Mouse (Mus musculus) liver, embryonic 12.5 days (tissue): ENCODE results near the gene Oip5. TPM values are rescaled to one million over a fixed set of nuclear protein-coding genes. Genes with fewer than 3 reads are reported as not detected.
"Not testable (repeated sequence)": the region's sequence is repeated elsewhere in the genome, so short reads cannot be mapped to it uniquely, and the experiment has no call there.

Experiments used
- ATAC-seq: fragments of 200-750 bp; cut with Nextera tagmentation; 2 replicates; pipeline ENCODE4 v1.8.0; 2017; ENCODE audit warnings: moderate number of reproducible peaks, mild to moderate bottlenecking, moderate library complexity
- H3K27ac ChIP-seq: fragments of 300-500 bp; sonication (generic); 2 replicates; pipeline ENCODE4 v1.5.1; 2016; ENCODE audit warnings: mild to moderate bottlenecking
- H3K27me3 ChIP-seq: fragments of 300-500 bp; sonication (generic); replicated peaks from 2 replicates; pipeline ENCODE4 v1.6.1; 2016; ENCODE audit warnings: mild to moderate bottlenecking, moderate library complexity
- H3K36me3 ChIP-seq: fragments of 300-500 bp; sonication (generic); 2 replicates; pipeline ENCODE4 v1.6.1; 2016; ENCODE audit warnings: mild to moderate bottlenecking, moderate library complexity
- H3K4me1 ChIP-seq: fragments of 300-500 bp; sonication (generic); 2 replicates; pipeline ENCODE4 v1.6.1; 2016
- H3K4me2 ChIP-seq: fragments of 300-500 bp; sonication (generic); 2 replicates; pipeline ENCODE4 v1.6.1; 2016; ENCODE audit warnings: mild to moderate bottlenecking, moderate library complexity
- H3K4me3 ChIP-seq: fragments of 300-500 bp; sonication (generic); 2 replicates; pipeline ENCODE4 v1.5.1; 2016; ENCODE audit warnings: mild to moderate bottlenecking, moderate library complexity
- H3K9ac ChIP-seq: fragments of 300-500 bp; sonication (generic); 2 replicates; pipeline ENCODE4 v1.6.1; 2016; ENCODE audit warnings: mild to moderate bottlenecking, moderate library complexity
- H3K9me3 ChIP-seq: fragments of 300-500 bp; sonication (generic); replicated peaks from 2 replicates; pipeline ENCODE4 v1.6.1; 2016; ENCODE audit warnings: mild to moderate bottlenecking, moderate library complexity
- WGBS: fragments of 180-500 bp; shearing (Covaris S2); methylation state at CpG from one replicate; pipeline ENCODE4 v1.1.7; 2016; ENCODE audit not compliant: insufficient replicate concordance; 5-methylcytosine and 5-hydroxymethylcytosine counted together
- polyA plus RNA-seq: library from polyadenylated mRNA; unstranded; fragments of >200 nt; fragmentation: Nextera tagmentation; extraction: Ambion mirVana; gene quantifications from 2 replicates; pipeline ENCODE4 v1.2.1, GENCODE M21; 2016

The Oip5 gene
- polyA plus RNA-seq, 1 experiment from 2014 or later = 43.6 TPM

DNA sequence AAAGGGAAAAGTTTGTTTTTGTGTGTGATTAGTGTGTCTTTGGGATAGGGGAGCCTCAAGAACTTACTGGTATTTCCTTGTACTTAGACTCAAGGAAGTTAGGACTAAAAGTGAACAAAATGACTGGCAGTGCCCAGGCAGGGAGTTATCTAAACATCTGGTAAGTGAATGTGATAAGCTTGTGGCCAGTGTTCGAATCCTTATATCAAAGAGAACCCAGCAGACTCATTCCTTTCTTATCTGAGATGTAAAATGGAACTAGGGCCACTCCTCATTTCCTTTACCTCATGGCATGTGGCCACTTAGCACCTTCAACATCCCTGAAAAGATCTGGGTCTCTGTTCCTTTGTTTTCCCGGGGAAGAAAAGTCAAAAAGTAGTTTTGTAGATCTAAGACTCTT is 14.4 kb downstream of the Oip5 start:
- Histone ChIP-seq H3K4me3 (0 out of 2 replicates have a peak overlapping the region, but pooled peaks have one; percentile 6), H3K27ac (peak overlapping the region; percentile 98), H3K27me3 (no peaks in the 10 kb centered on the region), H3K4me1 (peaks cover 79% of the 10 kb centered on the region), H3K4me2 (peak overlapping the region; percentile 60), H3K9ac (0 out of 2 replicates have a peak overlapping the region, but pooled peaks have one; percentile 13), H3K9me3 (no peaks in the 10 kb centered on the region), H3K36me3 (peaks cover 90% of the 10 kb centered on the region)
- 32% methylated on average over 2 of the region's 2 CpGs for WGBS
- ATAC-seq = peak; percentile 43

DNA sequence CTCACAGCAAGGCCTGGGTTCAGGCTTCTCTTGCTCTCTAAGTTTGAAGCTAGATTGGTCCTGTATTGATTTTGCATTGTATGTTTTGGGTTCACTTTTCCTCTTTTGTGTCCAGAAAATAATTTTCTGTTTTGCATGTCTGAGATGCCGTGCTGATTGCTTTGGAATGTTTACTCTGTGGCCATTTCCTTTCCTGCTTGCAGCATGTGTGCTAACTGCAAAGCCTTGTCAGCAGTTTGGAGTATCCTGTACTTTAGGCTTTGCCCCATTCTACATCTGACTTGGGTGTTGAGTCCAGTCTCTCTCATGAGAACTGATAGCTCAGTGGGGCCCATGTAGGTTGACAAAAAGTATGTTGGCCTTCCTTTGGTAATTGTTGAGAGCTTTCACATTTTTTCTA is 15.8 kb downstream of the Oip5 start:
- Histone ChIP-seq H3K9ac (peak overlapping the region; percentile 58), H3K9me3 (no peaks in the 10 kb centered on the region), H3K4me2 (peak overlapping the region; percentile 60), H3K36me3 (peaks cover 89% of the 10 kb centered on the region), H3K4me1 (peaks cover 84% of the 10 kb centered on the region), H3K27ac (peak overlapping the region; percentile 76), H3K27me3 (no peaks in the 10 kb centered on the region), H3K4me3 (peak overlapping the region; percentile 5; the same call in 1 of the 2 replicates)
- no peak for ATAC-seq
- WGBS = 74% methylated on average over 1 of the region's 1 CpGs

DNA sequence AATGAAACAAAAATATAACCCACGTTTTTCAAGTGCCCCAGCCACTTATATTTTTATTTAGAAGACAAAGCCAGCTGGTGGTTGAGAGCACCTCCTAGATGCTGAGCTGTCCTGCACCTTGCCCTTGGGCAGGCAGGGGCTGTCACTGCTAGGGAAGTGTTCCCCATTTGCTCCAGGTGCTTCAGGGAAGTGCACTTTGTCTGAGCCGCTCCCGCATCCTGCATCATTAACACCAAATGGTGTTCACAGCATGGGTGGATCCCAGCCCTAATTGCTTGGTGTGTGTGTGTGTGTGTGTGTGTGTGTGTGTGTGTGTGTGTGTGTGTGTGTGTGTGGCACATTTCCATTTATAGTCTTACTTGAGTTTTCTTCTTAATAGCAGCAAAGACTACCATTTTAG is 16.7 kb downstream of the Oip5 start:
- ATAC-seq, H3K9ac ChIP-seq, H3K4me3 ChIP-seq, H3K9me3 ChIP-seq, H3K27me3 ChIP-seq: not testable (repeated sequence)
- peak overlapping the region; percentile 25 for H3K4me2 ChIP-seq
- peak overlapping the region; percentile 49 for H3K27ac ChIP-seq
- 81% methylated on average over 3 of the region's 3 CpGs for WGBS
- peaks cover 83% of the 10 kb centered on the region for H3K4me1 ChIP-seq
- peaks cover 89% of the 10 kb centered on the region for H3K36me3 ChIP-seq

DNA sequence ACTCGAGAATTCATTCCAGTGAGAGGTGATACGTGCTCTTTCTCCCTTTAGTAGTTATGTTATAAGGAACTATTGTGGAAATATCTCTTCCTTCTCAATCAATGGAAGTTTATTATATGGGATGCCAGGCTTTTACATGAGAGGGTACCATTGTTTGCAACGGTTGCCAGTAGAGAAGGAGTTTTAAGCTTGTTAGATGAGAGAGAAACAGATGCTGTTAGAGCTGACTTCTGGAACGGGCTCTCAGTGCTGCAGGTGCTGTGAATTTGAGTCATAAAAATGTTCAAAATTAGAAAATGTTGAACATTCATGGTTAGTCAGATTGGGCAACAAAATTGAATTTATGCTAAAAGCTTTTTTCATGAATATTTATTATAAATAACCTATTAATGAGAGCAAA is 17.2 kb downstream of the Oip5 start:
- Histone ChIP-seq H3K36me3 (peaks cover 89% of the 10 kb centered on the region), H3K4me2 (no peak overlapping the region), H3K4me3 (no peak overlapping the region), H3K9ac (no peak overlapping the region), H3K27me3 (no peaks in the 10 kb centered on the region), H3K9me3 (no peaks in the 10 kb centered on the region), H3K4me1 (peaks cover 83% of the 10 kb centered on the region), H3K27ac (peak overlapping the region; percentile 10; the same call in 1 of the 2 replicates)
- WGBS = 87% methylated on average over 4 of the region's 4 CpGs
- ATAC-seq = no peak

DNA sequence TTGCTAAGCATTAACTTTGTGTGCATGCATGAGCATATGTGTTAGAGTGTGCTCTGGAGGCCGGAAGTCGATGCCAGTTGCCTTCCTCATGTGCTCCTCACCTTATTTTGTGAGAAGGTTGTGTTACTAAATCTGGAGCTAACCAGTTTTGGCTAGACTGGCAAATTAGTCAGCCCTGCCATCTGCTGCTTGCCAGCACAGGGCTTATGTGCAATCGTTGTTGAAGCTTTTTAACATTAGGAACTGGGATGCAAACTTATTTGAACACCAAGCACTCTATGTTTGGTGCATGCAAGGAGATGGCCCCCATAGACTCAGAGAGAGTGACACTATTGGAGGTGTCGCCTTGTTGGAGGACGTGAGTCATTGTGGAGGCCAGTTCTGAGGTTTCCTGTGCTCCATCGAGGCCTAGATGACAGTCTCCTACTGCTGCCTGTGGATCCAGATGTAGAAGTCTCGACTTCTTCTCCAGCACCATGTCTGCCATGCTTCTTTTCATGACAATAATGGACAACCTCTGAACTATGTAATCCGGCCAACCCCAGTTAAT is 21.4 kb downstream of the Oip5 start:
- 60% methylated on average over 8 of the region's 8 CpGs for WGBS
- Histone ChIP-seq H3K4me1 (peaks cover 55% of the 10 kb centered on the region), H3K4me3 (peak overlapping the region; percentile 87; the same call in 1 of the 2 replicates), H3K9ac (peak overlapping the region; percentile 95; the same call in 1 of the 2 replicates), H3K4me2 (peak overlapping the region; percentile 74), H3K27me3 (no peaks in the 10 kb centered on the region), H3K27ac (no peak overlapping the region), H3K9me3 (no peaks in the 10 kb centered on the region), H3K36me3 (peaks cover 56% of the 10 kb centered on the region)
- ATAC-seq = no peak

DNA sequence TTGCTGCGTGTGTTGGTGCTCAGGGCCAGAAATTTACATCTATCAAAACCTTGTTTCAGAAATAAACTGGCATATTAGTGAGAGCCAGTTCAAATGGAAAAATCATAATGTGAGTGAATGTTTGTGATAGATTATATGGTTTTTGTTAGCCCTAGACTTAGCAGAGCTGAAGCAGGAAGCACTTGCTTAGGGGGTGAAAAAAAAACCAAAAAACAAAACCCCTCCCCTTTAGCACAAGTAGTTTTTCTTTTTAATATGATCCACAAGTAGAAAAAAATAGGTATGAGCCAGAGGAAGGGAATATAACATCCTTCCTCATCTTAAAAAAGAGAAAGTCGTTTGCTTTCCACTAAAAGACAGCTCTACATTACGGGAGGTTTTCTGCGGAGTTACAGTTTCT is 23.0 kb downstream of the Oip5 start:
- H3K4me1 ChIP-seq = peaks cover 42% of the 10 kb centered on the region

DNA sequence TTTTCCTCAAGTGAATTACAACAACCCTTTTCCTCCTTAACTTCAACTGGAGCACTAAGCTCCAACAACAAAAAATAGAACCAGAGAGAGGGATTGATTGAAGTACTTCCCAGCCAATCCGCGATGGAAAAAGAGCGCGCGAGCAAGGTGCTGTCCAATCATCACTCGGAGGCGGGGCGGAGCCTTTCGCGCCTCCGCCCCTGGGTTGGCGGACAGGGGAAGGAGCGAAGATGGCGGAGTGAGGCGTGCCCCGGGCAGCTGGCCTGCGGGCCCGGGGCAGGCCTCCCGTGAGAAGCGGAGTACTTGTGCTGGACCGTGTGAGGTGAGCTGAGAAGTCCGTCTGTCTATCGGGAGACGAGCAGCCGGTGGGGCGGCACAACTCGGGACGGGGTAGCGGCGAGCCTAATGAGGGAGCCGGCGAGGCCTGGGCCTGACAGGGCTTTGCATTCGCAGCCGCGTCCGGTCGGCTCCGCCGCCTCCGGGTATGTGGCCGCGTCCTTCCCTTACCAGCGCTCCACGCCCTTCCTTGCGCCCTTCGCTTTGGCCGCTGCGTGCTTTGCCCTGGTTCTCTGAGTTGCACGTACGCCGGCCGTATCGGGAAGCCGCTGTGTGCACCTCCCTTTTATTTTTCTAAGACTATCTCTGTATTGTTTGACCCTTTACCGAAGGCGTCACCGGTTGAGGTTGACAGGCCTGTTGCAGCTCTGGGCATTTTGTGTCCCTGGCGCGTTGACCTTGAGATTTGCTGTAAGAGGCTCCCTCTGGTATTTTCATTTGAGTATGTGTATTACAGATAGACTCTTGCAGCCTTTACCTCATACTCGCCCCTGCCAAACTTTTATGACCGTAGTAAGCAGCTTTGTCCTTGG is 23.9 kb downstream of the Oip5 start:
- Histone ChIP-seq H3K27ac (peak overlapping the region; percentile 94), H3K4me1 (peaks cover 35% of the 10 kb centered on the region), H3K4me2 (peak overlapping the region; percentile 74), H3K9ac (peak overlapping the region; percentile 95), H3K27me3 (no peaks in the 10 kb centered on the region), H3K4me3 (peak overlapping the region; percentile 87), H3K36me3 (peaks cover 39% of the 10 kb centered on the region), H3K9me3 (no peaks in the 10 kb centered on the region)
- ATAC-seq = peak; percentile 95
- WGBS = under 1% methylated on average over 60 of the region's 61 CpGs

More for the DNA sequence above, 23.0 kb downstream of the Oip5 start:
- peak overlapping the region; percentile 94 for H3K27ac ChIP-seq
- H3K9ac ChIP-seq = peak overlapping the region; percentile 95
- ATAC-seq = no peak
- H3K9me3 ChIP-seq = no peaks in the 10 kb centered on the region
- peak overlapping the region; percentile 87 for H3K4me3 ChIP-seq
- no peaks in the 10 kb centered on the region for H3K27me3 ChIP-seq
- H3K4me2 ChIP-seq = peak overlapping the region; percentile 74
- WGBS = 30% methylated on average over 4 of the region's 4 CpGs
- H3K36me3 ChIP-seq = peaks cover 48% of the 10 kb centered on the region

DNA sequence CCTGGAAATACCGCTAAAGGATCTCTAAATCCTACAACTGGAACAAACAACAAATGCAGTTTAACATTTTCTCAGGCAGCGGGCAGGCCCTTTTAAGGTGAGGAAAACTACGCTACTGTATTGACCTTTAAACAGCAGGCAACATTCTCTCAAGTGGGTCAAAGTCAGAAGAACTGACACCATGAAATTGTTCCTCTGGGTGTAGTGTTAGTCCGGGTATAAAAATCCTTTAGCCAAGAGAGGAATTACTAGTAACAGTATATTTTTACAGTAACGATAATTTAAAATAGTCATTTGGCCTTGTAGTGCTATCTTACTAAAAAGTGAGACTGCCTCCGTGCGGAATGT is 24.5 kb downstream of the Oip5 start:
- peak overlapping the region; percentile 94 for H3K27ac ChIP-seq
- peaks cover 33% of the 10 kb centered on the region for H3K36me3 ChIP-seq
- no peaks in the 10 kb centered on the region for H3K27me3 ChIP-seq
- peak overlapping the region; percentile 95 for H3K9ac ChIP-seq
- peak; percentile 26 for ATAC-seq
- WGBS = 12% methylated on average over 7 of the region's 7 CpGs
- H3K4me2 ChIP-seq = peak overlapping the region; percentile 74
- no peaks in the 10 kb centered on the region for H3K9me3 ChIP-seq
- peaks cover 35% of the 10 kb centered on the region for H3K4me1 ChIP-seq
- peak overlapping the region; percentile 87 for H3K4me3 ChIP-seq

DNA sequence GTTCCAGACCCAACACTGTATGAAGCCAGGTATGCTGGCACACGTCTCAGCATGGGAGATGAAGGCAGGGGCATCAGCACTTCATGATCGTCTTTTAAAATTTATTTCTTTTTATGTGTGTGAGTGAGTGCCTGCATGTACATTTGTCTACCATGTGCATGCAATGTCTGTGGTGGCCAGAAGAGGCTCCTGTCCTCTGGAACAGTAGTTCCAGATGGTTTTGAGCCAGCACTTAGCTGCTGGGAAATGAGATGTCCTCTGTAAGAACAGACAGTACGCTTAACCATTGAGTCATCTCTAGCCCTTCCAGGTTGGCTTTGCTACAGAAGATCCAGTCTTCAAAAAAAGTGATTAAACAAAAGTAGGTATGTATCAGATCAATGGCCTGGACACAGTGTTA is 27.0 kb downstream of the Oip5 start:
- no peak for ATAC-seq
- 78% methylated on average over 3 of the region's 3 CpGs for WGBS
- Histone ChIP-seq H3K4me2 (no peak overlapping the region), H3K36me3 (peaks cover 10% of the 10 kb centered on the region), H3K9ac (no peak overlapping the region), H3K4me1 (peaks cover 15% of the 10 kb centered on the region), H3K4me3 (no peak overlapping the region), H3K9me3 (no peaks in the 10 kb centered on the region), H3K27me3 (no peaks in the 10 kb centered on the region), H3K27ac (no peak overlapping the region)

DNA sequence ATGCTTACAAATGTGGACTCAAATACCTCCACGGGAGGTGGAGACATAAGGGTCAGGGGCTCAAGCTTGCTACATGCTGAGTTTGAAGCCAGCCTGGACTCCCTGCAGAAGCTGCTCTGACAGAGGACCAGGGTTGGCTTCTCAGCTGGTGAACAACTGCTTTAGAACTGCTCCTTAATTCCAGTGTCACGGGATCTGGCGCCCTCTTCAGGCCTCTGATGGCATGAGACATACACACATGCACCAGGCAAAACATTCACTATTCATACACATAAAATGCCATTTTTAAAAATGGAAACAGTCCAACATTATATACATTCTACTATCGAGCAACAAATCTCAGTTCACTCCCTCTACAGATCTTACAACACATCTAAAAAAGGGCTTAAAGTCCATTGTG is 30.9 kb downstream of the Oip5 start:
- ATAC-seq = peak; percentile 69
- Histone ChIP-seq H3K27ac (no peak overlapping the region), H3K4me1 (peaks cover 8% of the 10 kb centered on the region; the same call in 1 of the 2 replicates), H3K36me3 (peaks cover 17% of the 10 kb centered on the region), H3K9ac (no peak overlapping the region), H3K4me3 (no peak overlapping the region), H3K27me3 (no peaks in the 10 kb centered on the region), H3K4me2 (no peak overlapping the region), H3K9me3 (no peaks in the 10 kb centered on the region)
- 13% methylated on average over 4 of the region's 4 CpGs for WGBS

DNA sequence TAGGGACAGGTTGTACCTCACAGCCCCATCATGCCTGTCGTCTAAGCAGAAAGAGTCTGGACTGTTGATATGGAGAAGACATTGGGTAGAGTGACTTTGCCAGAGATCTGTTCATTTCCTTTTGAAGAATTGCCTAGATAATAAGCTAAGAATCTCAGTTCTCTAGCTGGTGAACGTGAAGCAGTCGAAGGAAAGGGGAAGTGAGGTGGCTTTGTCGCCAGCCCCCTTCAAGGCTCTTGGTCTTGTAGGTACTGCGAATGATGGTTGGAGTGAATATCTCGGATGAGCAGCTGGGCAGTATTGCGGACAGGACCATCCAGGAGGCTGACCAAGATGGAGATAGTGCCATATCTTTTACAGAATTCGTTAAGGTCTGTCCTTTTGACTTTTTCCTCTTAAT is 34.0 kb downstream of the Oip5 start:
- ATAC-seq = no peak
- Histone ChIP-seq H3K4me1 (peaks cover 8% of the 10 kb centered on the region; the same call in 1 of the 2 replicates), H3K27me3 (no peaks in the 10 kb centered on the region), H3K4me3 (no peak overlapping the region), H3K27ac (no peak overlapping the region), H3K4me2 (no peak overlapping the region), H3K36me3 (peaks cover 14% of the 10 kb centered on the region), H3K9me3 (no peaks in the 10 kb centered on the region), H3K9ac (no peak overlapping the region)
- 54% methylated on average over 8 of the region's 8 CpGs for WGBS

DNA sequence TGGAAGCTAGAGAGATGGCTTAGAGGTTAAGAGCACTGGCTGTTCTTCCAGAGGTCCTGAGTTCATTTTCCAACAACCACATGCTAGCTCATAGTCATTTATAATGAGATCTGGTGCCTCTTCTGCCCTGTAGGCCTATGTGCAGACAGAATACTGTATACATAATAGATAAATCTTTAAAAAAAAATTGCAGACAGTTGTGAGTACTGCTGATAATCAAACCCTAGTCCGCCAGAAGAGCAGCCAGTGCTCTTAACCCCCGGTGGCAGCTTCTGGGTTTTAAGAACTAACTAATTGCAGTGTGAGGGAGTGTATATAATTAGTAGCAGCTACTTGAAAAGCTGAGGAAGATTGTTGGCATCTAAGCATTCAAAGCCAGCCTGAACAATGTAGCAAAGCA is 34.8 kb downstream of the Oip5 start:
- H3K4me3 ChIP-seq = no peak overlapping the region
- 35% methylated on average over 2 of the region's 2 CpGs for WGBS

More for the DNA sequence above, 34.8 kb downstream of the Oip5 start:
- Histone ChIP-seq H3K36me3 (peaks cover 17% of the 10 kb centered on the region), H3K27me3 (no peaks in the 10 kb centered on the region), H3K4me2 (no peak overlapping the region), H3K4me1 (peaks cover 8% of the 10 kb centered on the region; the same call in 1 of the 2 replicates), H3K9ac (0 out of 2 replicates have a peak overlapping the region, but pooled peaks have one; percentile 23), H3K9me3 (no peaks in the 10 kb centered on the region), H3K27ac (no peak overlapping the region)
- ATAC-seq = no peak
